Mouse (Mus musculus) intestine, postnatal 0 days (tissue): ENCODE measurements around the gene Mea1. TPM values are rescaled to one million over a fixed set of nuclear protein-coding genes. Genes with fewer than 3 reads are reported as not detected.

Experiments
- ATAC-seq: fragments of 200-750 bp; cut with Nextera tagmentation; 2 replicates; pipeline ENCODE4 v1.8.0; 2017; ENCODE audit warnings: mild to moderate bottlenecking, moderate TSS enrichment, moderate library complexity
- H3K27ac ChIP-seq: fragments of 300-500 bp; sonication (generic); 2 replicates; pipeline ENCODE4 v1.5.1; 2014; ENCODE audit warnings: mild to moderate bottlenecking, low read depth, low read length, moderate library complexity
- H3K27me3 ChIP-seq: fragments of 300-500 bp; sonication (generic); replicated peaks from 2 replicates; pipeline ENCODE4 v1.6.1; 2014; ENCODE audit warnings: low read length, mixed read lengths; ENCODE audit not compliant: control insufficient read depth, insufficient read depth
- H3K36me3 ChIP-seq: fragments of 300-500 bp; sonication (generic); 2 replicates; pipeline ENCODE4 v1.6.1; 2014; ENCODE audit warnings: mild to moderate bottlenecking, moderate library complexity; ENCODE audit not compliant: control insufficient read depth, insufficient read depth
- H3K4me1 ChIP-seq: fragments of 300-500 bp; sonication (generic); replicated peaks from 2 replicates; pipeline ENCODE4 v1.6.1; 2014; ENCODE audit warnings: antibody characterized with exemption, low read length, mixed read lengths; ENCODE audit not compliant: control insufficient read depth, insufficient read depth
- H3K4me2 ChIP-seq: fragments of 300-500 bp; sonication (generic); replicated peaks from 2 replicates; pipeline ENCODE4 v1.6.1; 2014; ENCODE audit warnings: low read depth, mild to moderate bottlenecking, moderate library complexity
- H3K4me3 ChIP-seq: fragments of 300-500 bp; sonication (generic); 2 replicates; pipeline ENCODE4 v1.5.1; 2014; ENCODE audit warnings: low read depth, low read length
- H3K9ac ChIP-seq: fragments of 300-500 bp; sonication (generic); 2 replicates; pipeline ENCODE4 v1.6.1; 2014; ENCODE audit warnings: mild to moderate bottlenecking, low read depth, low read length
- H3K9me3 ChIP-seq: fragments of 300-500 bp; sonication (generic); 2 replicates; pipeline ENCODE4 v1.6.1; 2016; ENCODE audit warnings: mixed run types; ENCODE audit not compliant: control insufficient read depth
- CTCF ChIP-seq: sonication (generic); IDR thresholded peaks from 2 replicates; pipeline ENCODE4 v1.5.1; 2016; ENCODE audit warnings: low read depth, mild to moderate bottlenecking, control low read depth, antibody characterized with exemption, moderate library complexity
- WGBS: fragments of 180-500 bp; shearing (Covaris S2); extraction: QIAGEN DNeasy Blood & Tissue Kit; methylation state at CpG from one replicate; pipeline ENCODE4 v1.1.7; 2014; 5-methylcytosine and 5-hydroxymethylcytosine counted together
- polyA plus RNA-seq: library from polyadenylated mRNA; unstranded; fragments of >200 nt; fragmentation: Nextera tagmentation; extraction: Ambion mirVana; gene quantifications from 2 replicates; pipeline ENCODE4 v1.2.1, GENCODE M21; 2015

The Mea1 gene
- polyA plus RNA-seq, 1 experiment from 2014 or later: 132 TPM

- under 1% methylated on average over 34 of the region's 34 CpGs for WGBS
- peak overlapping the region; percentile 87 for H3K4me3 ChIP-seq
- H3K4me1 ChIP-seq: peaks cover 3% of the 10 kb centered on the region; the same call in 1 of the 2 replicates
- H3K4me2 ChIP-seq: peak overlapping the region; percentile 89
- H3K36me3 ChIP-seq: peaks cover 46% of the 10 kb centered on the region
- ATAC-seq: no peak; the same call in 1 of the 2 replicates
- H3K9me3 ChIP-seq: no peaks in the 10 kb centered on the region
- H3K9ac ChIP-seq: peak overlapping the region; percentile 67
- peak overlapping the region; percentile 87 for H3K27ac ChIP-seq
- H3K27me3 ChIP-seq: no peaks in the 10 kb centered on the region
- TF ChIP-seq CTCF: peak; percentile 56
Observed at GRCm38 (mm10) chr17:46679843-46680759, 1.5 kb downstream of the Mea1 start.

GRCm38 (mm10) chr17:46680760-46681373 lies 2.3 kb downstream of the Mea1 start, which contains the start of gene Klhdc3:
Gene Klhdc3, minus strand, starts transcription at chr17:46680914.
- TF ChIP-seq CTCF: 0 out of 2 replicates have a peak, but pooled peaks have one; percentile 5
- H3K4me1 ChIP-seq: peaks cover 3% of the 10 kb centered on the region; the same call in 1 of the 2 replicates
- H3K4me2 ChIP-seq: peak within 1 kb of the TSS; percentile 89
- H3K9me3 ChIP-seq: no peaks in the 10 kb centered on the region
- peaks cover 49% of the 10 kb centered on the region for H3K36me3 ChIP-seq
- peak within 1 kb of the TSS; percentile 67 for H3K9ac ChIP-seq
- peak within 1 kb of the TSS; percentile 87 for H3K4me3 ChIP-seq
- peak; percentile 95 for ATAC-seq
- no peaks in the 10 kb centered on the region for H3K27me3 ChIP-seq
- under 1% methylated on average over 49 of the region's 49 CpGs for WGBS
- H3K27ac ChIP-seq: peak within 1 kb of the TSS; percentile 87

GRCm38 (mm10) chr17:46681466-46682118 lies 3.0 kb downstream of the Mea1 start:
- Histone ChIP-seq H3K36me3 (peaks cover 48% of the 10 kb centered on the region), H3K4me3 (peak overlapping the region; percentile 87), H3K27ac (0 out of 2 replicates have a peak overlapping the region, but pooled peaks have one; percentile 50), H3K9ac (peak overlapping the region; percentile 67), H3K4me1 (peaks cover 3% of the 10 kb centered on the region; the same call in 1 of the 2 replicates), H3K27me3 (no peaks in the 10 kb centered on the region), H3K9me3 (no peaks in the 10 kb centered on the region), H3K4me2 (peak overlapping the region; percentile 89)
- no peak for TF ChIP-seq CTCF
- 21% methylated on average over 12 of the region's 12 CpGs for WGBS
- no peak for ATAC-seq

GRCm38 (mm10) chr17:46682654-46683389 lies 4.2 kb downstream of the Mea1 start:
- peaks cover 3% of the 10 kb centered on the region; the same call in 1 of the 2 replicates for H3K4me1 ChIP-seq
- H3K4me2 ChIP-seq: no peak overlapping the region
- ATAC-seq: no peak
- H3K27ac ChIP-seq: peak overlapping the region; percentile 15; the same call in 1 of the 2 replicates
- no peak for TF ChIP-seq CTCF
- no peak overlapping the region for H3K9ac ChIP-seq
- H3K9me3 ChIP-seq: no peaks in the 10 kb centered on the region
- no peaks in the 10 kb centered on the region for H3K27me3 ChIP-seq
- peaks cover 48% of the 10 kb centered on the region for H3K36me3 ChIP-seq
- H3K4me3 ChIP-seq: no peak overlapping the region
- WGBS: 76% methylated on average over 16 of the region's 16 CpGs

- no peak overlapping the region for H3K9ac ChIP-seq
- TF ChIP-seq CTCF: no peak
- no peaks in the 10 kb centered on the region for H3K9me3 ChIP-seq
- ATAC-seq: no peak
- peaks cover 58% of the 10 kb centered on the region for H3K36me3 ChIP-seq
- H3K4me1 ChIP-seq: peaks cover 3% of the 10 kb centered on the region; the same call in 1 of the 2 replicates
- 81% methylated on average over 6 of the region's 6 CpGs for WGBS
- no peak overlapping the region for H3K4me3 ChIP-seq
- H3K27me3 ChIP-seq: no peaks in the 10 kb centered on the region
- no peak overlapping the region for H3K4me2 ChIP-seq
- H3K27ac ChIP-seq: no peak overlapping the region
Observed at GRCm38 (mm10) chr17:46685913-46686312, 7.3 kb downstream of the Mea1 start.
